7 mouse cellular contexts compared by ENCODE assay signal in genomic region chr3:52253656-52254461, GRCm38 (mm10). TPM values are rescaled to one million over a fixed set of nuclear protein-coding genes. Genes with fewer than 3 reads are reported as not detected.
DNase-seq lines count a peak whose midpoint lies in the region; ATAC-seq and TF ChIP-seq lines count a peak whose summit lies in the region.

No protein-coding gene starts in this region.

- peak; percentile 23 for DNase-seq in liver
- no peak for DNase-seq in liver, embryonic 11.5 days (ENCODE audit: low spot score)
- peak; percentile 21 for DNase-seq in Muller cell, postnatal 12 days (ENCODE audit: inconsistent ontology term)
- peak; percentile 44 for DNase-seq in embryo, embryonic 9.5 days (ENCODE audit: extremely low spot score)
- no peak for DNase-seq in lung, adult 2 months
- no peak for DNase-seq in right cerebral cortex, postnatal 10 days (ENCODE audit: low spot score in 2 of 2)
- DNase-seq in urinary bladder, adult 2 months (ENCODE audit: low spot score): no peak

- H3K4me3 ChIP-seq in liver, embryonic 11.5 days (ENCODE audit: low read depth, low read length): no peak overlapping the region
- no peak overlapping the region for H3K4me3 ChIP-seq in lung, adult 2 months (replicated peaks; ENCODE audit: extremely low read depth, low read depth, low read length)

- peak; percentile 56 for TF ChIP-seq CTCF in lung, adult 2 months (IDR thresholded peaks at IDR 0.05; ENCODE audit: insufficient read depth, low read length)

- no peak for TF ChIP-seq POLR2A in lung, adult 2 months (IDR thresholded peaks at IDR 0.05; ENCODE audit: borderline replicate concordance, extremely low read depth, low read depth, low read length)

- 21% methylated on average over 14 of the region's 14 CpGs for WGBS in liver, embryonic 11.5 days
- WGBS in lung, adult 2 months: 40% methylated on average over 14 of the region's 14 CpGs

- H3K4me2 ChIP-seq in liver, embryonic 11.5 days: no peak overlapping the region

- ATAC-seq in liver, embryonic 11.5 days (replicated peaks; ENCODE audit: low FRiP score): no peak

- no peaks in the 10 kb centered on the region for H3K27me3 ChIP-seq in liver, embryonic 11.5 days (replicated peaks; ENCODE audit: control insufficient read depth, insufficient read depth, low read length)

- H3K9me3 ChIP-seq in liver, embryonic 11.5 days (ENCODE audit: control insufficient read depth, low read length): no peaks in the 10 kb centered on the region

- no peak overlapping the region for H3K27ac ChIP-seq in liver, embryonic 11.5 days (ENCODE audit: low read depth, low read length)

- H3K9ac ChIP-seq in liver, embryonic 11.5 days (ENCODE audit: low read depth, low read length): no peak overlapping the region

- no peaks in the 10 kb centered on the region for H3K36me3 ChIP-seq in liver, embryonic 11.5 days (ENCODE audit: control insufficient read depth, insufficient read depth, low read length)

- no peaks in the 10 kb centered on the region for H3K4me1 ChIP-seq in liver, embryonic 11.5 days (replicated peaks; ENCODE audit: control insufficient read depth, insufficient read depth, low read length)
- H3K4me1 ChIP-seq in lung, adult 2 months (ENCODE audit: control insufficient read depth, insufficient read depth, low read length): peaks cover 2% of the 10 kb centered on the region; the same call in 1 of the 2 replicates

RNA-seq across cellular contexts. Expression of gene Foxo1, which starts 14.3 kb away (rescaled TPM):
- 3.6 TPM in 2 replicates for polyA plus RNA-seq in liver, embryonic 11.5 days (2014; fragmentation: Nextera tagmentation; extraction: Ambion mirVana)
- polyA plus RNA-seq in lung, adult 2 months (2012; rRNA removed): 16.9 and 22.5 TPM in 2 replicates
- 8.2 and 12.4 TPM in 2 replicates for polyA plus RNA-seq in urinary bladder, adult 2 months (2012; rRNA removed)

Comparison
In these comparisons a context has a peak if more than half of its experiments do, and no peak if none do; other contexts are left out.
1. DNase-seq: peak in liver (single experiment), Muller cell, postnatal 12 days (single experiment) and embryo, embryonic 9.5 days (single experiment); none in liver, embryonic 11.5 days (single experiment), lung, adult 2 months (single experiment), right cerebral cortex, postnatal 10 days (0 of 2) and urinary bladder, adult 2 months (single experiment).